Mouse (Mus musculus): ENCODE results near the gene Clec1b. TPM values are rescaled to one million over a fixed set of nuclear protein-coding genes. Genes with fewer than 3 reads are reported as not detected.

Clec1b gene
- polyA plus RNA-seq, 1 experiment, result 127 TPM

DNA sequence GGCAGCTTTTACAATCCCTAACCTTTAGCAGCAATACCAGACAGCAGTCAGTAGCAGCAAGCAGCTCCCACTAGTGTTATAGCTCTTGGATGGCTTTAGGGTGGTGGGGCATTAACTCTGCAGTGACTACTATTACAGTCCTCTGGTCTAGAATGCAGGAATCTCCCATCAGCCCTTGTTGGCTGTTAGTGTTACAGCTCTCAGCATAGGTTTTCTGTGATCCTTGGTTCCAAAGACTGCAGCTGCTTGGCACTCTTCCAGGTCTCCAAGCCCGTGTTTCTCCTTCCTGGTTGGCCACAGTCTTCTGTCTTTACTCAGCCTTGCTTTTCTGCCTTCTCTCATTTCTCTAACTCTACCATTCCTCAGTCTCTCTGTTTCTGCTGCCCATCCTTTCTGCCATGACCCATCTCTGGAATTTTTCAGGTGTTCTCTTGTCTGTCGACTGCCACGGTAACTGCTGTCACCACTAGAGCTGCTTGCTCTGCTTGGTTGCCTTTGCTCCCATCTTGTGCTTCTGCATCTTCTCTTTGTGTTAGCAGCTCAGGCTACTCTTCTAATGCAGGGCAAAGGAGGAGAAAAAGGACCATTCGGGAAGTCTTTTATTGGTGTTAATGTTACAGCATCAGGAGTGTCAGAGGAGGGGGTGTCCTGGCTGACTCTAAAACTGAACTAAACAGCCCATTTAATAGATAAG lies 26.1 kb downstream of the Clec1b start:
- H3K4me1 ChIP-seq (ENCODE audit: control insufficient read depth, insufficient read depth, low read length), result peaks cover 1% of the 10 kb centered on the region; the same call in 1 of the 2 replicates
- WGBS, result 65% methylated on average over 4 of the region's 4 CpGs
- TF ChIP-seq CTCF (IDR thresholded peaks at IDR 0.05; ENCODE audit: control insufficient read depth, insufficient read depth, low read length), result no peak
- TF ChIP-seq POLR2A (IDR thresholded peaks at IDR 0.05; ENCODE audit: borderline replicate concordance, control insufficient read depth, low read depth, low read length), result no peak
- no peak overlapping the region for H3K27ac ChIP-seq (ENCODE audit: control insufficient read depth, insufficient read depth, low read depth, low read length, poor library complexity)
- no peak overlapping the region for H3K4me3 ChIP-seq (replicated peaks; ENCODE audit: control insufficient read depth, low read depth, low read length)

DNA sequence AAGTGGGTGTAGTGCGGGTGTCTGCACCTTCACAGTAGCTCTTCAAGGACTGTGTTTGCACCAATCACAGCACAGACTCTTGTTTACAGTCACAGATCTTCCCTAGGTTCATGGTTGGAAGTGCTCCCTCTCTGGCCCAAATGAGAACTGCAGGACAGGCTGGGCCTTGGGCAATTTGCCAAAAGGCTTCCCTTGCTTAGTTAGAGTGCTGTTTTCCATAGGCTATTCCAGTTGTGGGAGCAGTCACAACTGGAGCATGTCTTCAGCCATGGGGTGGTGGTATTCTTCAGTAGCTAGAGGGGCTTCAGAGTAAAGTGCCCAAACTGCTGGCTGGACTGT lies 26.6 kb downstream of the Clec1b start:
- TF ChIP-seq CTCF (IDR thresholded peaks at IDR 0.05; ENCODE audit: control insufficient read depth, insufficient read depth, low read length), result peak; percentile 71
- TF ChIP-seq POLR2A (IDR thresholded peaks at IDR 0.05; ENCODE audit: borderline replicate concordance, control insufficient read depth, low read depth, low read length), result no peak
- WGBS, result 45% methylated on average over 1 of the region's 1 CpGs
- H3K27ac ChIP-seq (ENCODE audit: control insufficient read depth, insufficient read depth, low read depth, low read length, poor library complexity), result no peak overlapping the region
- H3K4me3 ChIP-seq (replicated peaks; ENCODE audit: control insufficient read depth, low read depth, low read length), result no peak overlapping the region
- peaks cover 1% of the 10 kb centered on the region; the same call in 1 of the 2 replicates for H3K4me1 ChIP-seq (ENCODE audit: control insufficient read depth, insufficient read depth, low read length)

DNA sequence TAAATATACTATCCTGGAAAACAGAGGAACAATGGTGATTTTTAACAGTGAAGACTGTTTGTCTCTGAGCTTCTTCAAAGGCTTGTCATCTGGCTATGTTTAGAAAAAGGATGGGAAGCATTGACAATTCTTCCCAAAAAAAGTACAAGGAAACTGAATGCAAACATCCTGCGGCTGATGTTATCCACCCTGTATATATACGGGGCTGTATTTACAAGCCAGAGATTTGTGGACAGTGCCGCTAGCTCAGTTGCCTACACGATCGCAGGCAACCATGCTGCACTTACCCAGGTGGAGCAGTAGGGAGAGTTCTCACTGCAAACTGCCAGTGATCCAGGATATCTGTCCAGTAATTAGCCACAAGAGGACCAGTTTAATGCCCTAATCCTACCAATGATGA lies 28.1 kb downstream of the Clec1b start:
- 55% methylated on average over 5 of the region's 5 CpGs for WGBS
- no peak overlapping the region for H3K4me3 ChIP-seq (replicated peaks; ENCODE audit: control insufficient read depth, low read depth, low read length)
- TF ChIP-seq CTCF (IDR thresholded peaks at IDR 0.05; ENCODE audit: control insufficient read depth, insufficient read depth, low read length) (no peak), POLR2A (IDR thresholded peaks at IDR 0.05; ENCODE audit: borderline replicate concordance, control insufficient read depth, low read depth, low read length) (no peak)
- no peak overlapping the region for H3K27ac ChIP-seq (ENCODE audit: control insufficient read depth, insufficient read depth, low read depth, low read length, poor library complexity)
- peaks cover 1% of the 10 kb centered on the region; the same call in 1 of the 2 replicates for H3K4me1 ChIP-seq (ENCODE audit: control insufficient read depth, insufficient read depth, low read length)

DNA sequence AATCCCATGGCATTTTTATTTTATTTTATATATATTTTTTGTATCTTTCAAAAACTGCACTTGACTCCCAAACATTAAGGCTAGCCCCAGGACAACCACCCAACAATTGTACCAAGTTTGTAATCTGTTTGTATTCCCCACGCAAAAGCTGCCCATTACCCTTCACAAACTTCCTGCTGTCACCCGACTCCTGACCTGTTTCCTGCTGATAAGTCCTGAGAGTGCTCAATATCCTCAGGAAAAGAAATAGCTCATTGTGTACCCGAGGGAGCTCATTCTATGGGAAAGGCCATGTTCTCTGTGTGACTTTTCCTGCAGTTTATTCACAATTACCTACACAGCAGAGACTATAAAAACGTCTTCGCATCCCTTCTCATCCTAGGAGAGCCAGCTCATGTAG lies 28.7 kb downstream of the Clec1b start:
- Histone ChIP-seq H3K27ac (ENCODE audit: control insufficient read depth, insufficient read depth, low read depth, low read length, poor library complexity) (no peak overlapping the region), H3K4me1 (ENCODE audit: control insufficient read depth, insufficient read depth, low read length) (no peaks in the 10 kb centered on the region; the same call in 1 of the 2 replicates), H3K4me3 (replicated peaks; ENCODE audit: control insufficient read depth, low read depth, low read length) (no peak overlapping the region)
- TF ChIP-seq POLR2A (IDR thresholded peaks at IDR 0.05; ENCODE audit: borderline replicate concordance, control insufficient read depth, low read depth, low read length) (no peak), CTCF (IDR thresholded peaks at IDR 0.05; ENCODE audit: control insufficient read depth, insufficient read depth, low read length) (no peak)
- WGBS, result 21% methylated on average over 5 of the region's 5 CpGs

DNA sequence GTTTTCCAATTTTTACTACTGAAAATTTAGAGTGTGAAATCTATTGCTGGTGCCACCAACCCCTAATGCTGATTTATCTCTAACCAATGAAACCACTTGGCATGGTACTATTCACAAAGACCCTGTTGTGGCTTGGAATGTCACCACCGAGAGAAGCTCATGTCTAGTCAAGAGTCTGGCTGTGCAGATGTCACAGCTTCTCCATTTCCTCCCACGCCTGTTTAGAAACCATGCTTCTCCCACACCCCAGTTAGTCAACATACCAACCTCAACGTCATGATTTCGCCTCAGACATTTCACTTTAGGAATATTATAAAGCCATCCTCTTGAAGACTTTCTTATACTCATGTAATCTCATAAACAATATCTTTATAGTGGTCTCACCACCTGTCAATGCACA lies 30.2 kb downstream of the Clec1b start:
- no peaks in the 10 kb centered on the region; the same call in 1 of the 2 replicates for H3K4me1 ChIP-seq (ENCODE audit: control insufficient read depth, insufficient read depth, low read length)
- H3K27ac ChIP-seq (ENCODE audit: control insufficient read depth, insufficient read depth, low read depth, low read length, poor library complexity), result no peak overlapping the region
- H3K4me3 ChIP-seq (replicated peaks; ENCODE audit: control insufficient read depth, low read depth, low read length), result no peak overlapping the region
- 14% methylated on average over 4 of the region's 4 CpGs for WGBS
- no peak for TF ChIP-seq POLR2A (IDR thresholded peaks at IDR 0.05; ENCODE audit: borderline replicate concordance, control insufficient read depth, low read depth, low read length)
- TF ChIP-seq CTCF (IDR thresholded peaks at IDR 0.05; ENCODE audit: control insufficient read depth, insufficient read depth, low read length), result no peak

DNA sequence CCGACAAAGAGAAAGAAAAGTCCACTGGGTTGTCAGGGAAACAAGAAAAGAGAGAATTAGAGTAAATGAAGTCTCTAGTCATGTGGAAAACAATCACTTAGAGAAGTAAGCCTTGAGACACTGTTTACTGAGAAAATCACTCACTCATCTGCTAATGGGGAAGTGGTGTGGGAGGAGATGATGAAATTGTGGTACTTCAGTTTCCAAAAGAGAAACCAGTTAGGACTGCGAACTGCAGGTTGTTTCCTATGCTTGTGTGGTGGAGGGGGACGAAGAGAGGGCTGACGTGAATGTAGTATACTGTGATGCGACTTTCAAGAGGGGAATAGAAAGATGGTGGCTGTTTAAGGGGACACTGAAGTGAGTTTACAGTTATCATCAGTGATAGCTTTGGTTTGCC lies 37.1 kb downstream of the Clec1b start:
- 6% methylated on average over 5 of the region's 5 CpGs for WGBS
- H3K4me3 ChIP-seq (replicated peaks; ENCODE audit: control insufficient read depth, low read depth, low read length), result no peak overlapping the region
- TF ChIP-seq POLR2A (IDR thresholded peaks at IDR 0.05; ENCODE audit: borderline replicate concordance, control insufficient read depth, low read depth, low read length), result no peak
- TF ChIP-seq CTCF (IDR thresholded peaks at IDR 0.05; ENCODE audit: control insufficient read depth, insufficient read depth, low read length), result no peak
- no peaks in the 10 kb centered on the region; the same call in 1 of the 2 replicates for H3K4me1 ChIP-seq (ENCODE audit: control insufficient read depth, insufficient read depth, low read length)
- H3K27ac ChIP-seq (ENCODE audit: control insufficient read depth, insufficient read depth, low read depth, low read length, poor library complexity), result no peak overlapping the region; the same call in 1 of the 2 replicates

DNA sequence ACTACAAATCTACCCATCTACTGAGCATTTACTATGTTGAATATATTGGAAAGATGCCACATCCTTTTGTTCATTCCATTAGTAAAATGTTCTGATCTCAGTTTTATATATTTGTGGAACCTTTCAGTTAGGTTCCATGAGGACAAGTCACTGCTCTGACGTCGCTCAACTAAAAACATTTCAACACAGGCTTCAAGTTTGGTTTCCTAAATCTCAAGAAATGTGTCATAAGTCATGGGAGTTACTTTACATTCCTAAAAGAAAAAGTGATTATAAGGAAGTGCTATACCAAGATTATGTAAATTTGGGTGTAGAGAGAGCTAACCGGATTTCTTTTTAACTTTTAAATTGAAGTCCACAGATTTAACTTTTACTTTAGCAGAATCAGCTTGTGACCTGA lies 38.9 kb downstream of the Clec1b start:
- Histone ChIP-seq H3K4me1 (ENCODE audit: control insufficient read depth, insufficient read depth, low read length) (no peaks in the 10 kb centered on the region; the same call in 1 of the 2 replicates), H3K27ac (ENCODE audit: control insufficient read depth, insufficient read depth, low read depth, low read length, poor library complexity) (no peak overlapping the region), H3K4me3 (replicated peaks; ENCODE audit: control insufficient read depth, low read depth, low read length) (no peak overlapping the region)
- 41% methylated on average over 3 of the region's 3 CpGs for WGBS
- TF ChIP-seq CTCF (IDR thresholded peaks at IDR 0.05; ENCODE audit: control insufficient read depth, insufficient read depth, low read length), result no peak
- TF ChIP-seq POLR2A (IDR thresholded peaks at IDR 0.05; ENCODE audit: borderline replicate concordance, control insufficient read depth, low read depth, low read length), result no peak

DNA sequence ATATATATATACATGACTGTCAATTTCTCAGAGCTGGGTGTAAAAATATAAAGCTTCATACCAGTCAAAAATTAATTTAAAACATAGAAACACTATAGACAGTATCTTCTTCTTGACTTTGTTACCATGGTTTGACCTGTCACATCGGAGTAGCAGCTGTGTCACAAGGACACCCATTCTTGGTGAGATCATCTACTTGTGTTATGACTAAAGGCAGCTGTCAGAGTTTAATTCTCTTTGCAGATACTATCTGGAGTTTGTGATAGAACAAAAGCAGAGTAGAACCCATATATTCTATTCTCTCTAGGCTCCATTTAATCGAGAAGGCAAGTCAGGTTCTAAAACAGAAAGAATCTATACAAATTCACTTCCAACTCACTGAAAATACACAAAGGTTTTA lies 40.9 kb downstream of the Clec1b start:
- H3K27ac ChIP-seq (ENCODE audit: control insufficient read depth, insufficient read depth, low read depth, low read length, poor library complexity), result no peak overlapping the region
- no peak overlapping the region for H3K4me3 ChIP-seq (replicated peaks; ENCODE audit: control insufficient read depth, low read depth, low read length)
- no peaks in the 10 kb centered on the region; the same call in 1 of the 2 replicates for H3K4me1 ChIP-seq (ENCODE audit: control insufficient read depth, insufficient read depth, low read length)
- TF ChIP-seq CTCF (IDR thresholded peaks at IDR 0.05; ENCODE audit: control insufficient read depth, insufficient read depth, low read length) (no peak), POLR2A (IDR thresholded peaks at IDR 0.05; ENCODE audit: borderline replicate concordance, control insufficient read depth, low read depth, low read length) (no peak)
- WGBS, result 79% methylated on average over 2 of the region's 2 CpGs

Measured in bone marrow, adult 2 months (tissue).